Mouse (Mus musculus) cerebellum, postnatal 14 days (tissue): ENCODE results near the gene Rhox2e.
"Not testable (repeated sequence)": the region's sequence is repeated elsewhere in the genome, so short reads cannot be mapped to it uniquely, and the experiment has no call there.

ENCODE experiments used
- DNase-seq, 2 experiments: peaks; one replicate each; pipeline ENCODE4 v3.0.0; 2021; ENCODE audit warnings: mixed read lengths in 2 of 2

Gene Rhox2e

DNA sequence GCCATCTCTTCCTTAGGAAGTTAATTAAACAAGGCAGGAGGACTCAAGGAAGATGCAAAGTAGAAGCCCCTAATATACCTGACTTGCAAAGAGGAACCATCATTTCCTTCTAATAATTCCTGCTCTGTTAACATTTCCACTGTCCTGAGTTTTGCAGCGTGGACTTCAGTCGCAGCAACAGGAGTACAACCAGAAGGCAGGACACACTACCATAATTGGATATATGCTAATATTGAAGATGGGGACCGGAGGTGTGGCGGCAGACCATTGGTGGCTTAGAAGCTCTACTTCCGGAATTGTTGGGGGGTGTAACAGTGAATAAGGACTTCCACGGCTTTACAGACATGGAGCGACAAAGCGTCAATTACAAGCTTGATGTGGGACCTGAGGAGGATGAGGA, at the start of gene Rhox2e:
Gene Rhox2e (plus strand): TSS at position 301 of the 400 bp plus-strand sequence.
- DNase-seq = not testable (repeated sequence)

DNA sequence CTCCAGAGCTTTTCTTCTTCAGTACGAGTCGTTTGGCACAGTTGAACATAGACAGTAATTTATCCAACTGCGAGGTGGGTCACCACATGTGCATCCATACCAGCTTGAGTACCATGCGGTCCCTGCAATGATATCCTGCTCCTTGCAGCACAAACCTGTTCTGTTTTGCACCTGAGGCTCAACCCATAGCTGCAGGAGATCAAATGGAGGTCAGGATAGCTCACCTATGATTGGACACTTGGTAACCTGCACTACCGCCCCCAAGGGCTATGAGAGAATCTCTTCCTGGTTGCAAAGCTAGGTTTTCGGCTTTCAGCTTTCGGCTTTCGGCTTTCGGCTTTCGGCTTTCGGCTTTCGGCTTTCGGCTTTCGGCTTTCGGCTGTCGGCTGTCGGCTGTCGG, 16.2 kb upstream of the Rhox2e start, which contains the start of gene Rhox4d:
Gene Rhox4d (plus strand): TSS at position 301 of the 400 bp plus-strand sequence.
- not testable (repeated sequence) for DNase-seq

DNA sequence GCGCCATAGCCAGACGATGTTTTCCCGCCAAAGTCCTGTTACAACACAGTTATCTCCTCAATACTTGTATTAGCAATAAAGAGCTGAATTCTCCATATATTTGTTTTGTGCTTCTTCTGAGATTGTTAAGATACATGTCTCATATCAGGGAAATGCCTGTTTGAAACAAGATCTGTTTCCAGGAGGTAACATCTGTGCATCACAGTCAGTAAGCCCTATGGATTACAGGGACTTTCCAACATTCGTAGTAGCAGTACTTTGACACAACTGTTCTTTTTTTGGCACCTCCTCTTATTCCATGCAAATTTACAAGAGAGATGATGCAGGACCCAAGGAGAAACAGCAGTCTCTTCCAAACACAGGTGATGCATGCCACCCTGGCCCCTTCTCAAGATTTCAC, 11.5 kb downstream of the Rhox2e start, which contains the start of gene Rhox3e:
Gene Rhox3e (plus strand): TSS at position 301 of the 400 bp plus-strand sequence.
- not testable (repeated sequence) for DNase-seq

DNA sequence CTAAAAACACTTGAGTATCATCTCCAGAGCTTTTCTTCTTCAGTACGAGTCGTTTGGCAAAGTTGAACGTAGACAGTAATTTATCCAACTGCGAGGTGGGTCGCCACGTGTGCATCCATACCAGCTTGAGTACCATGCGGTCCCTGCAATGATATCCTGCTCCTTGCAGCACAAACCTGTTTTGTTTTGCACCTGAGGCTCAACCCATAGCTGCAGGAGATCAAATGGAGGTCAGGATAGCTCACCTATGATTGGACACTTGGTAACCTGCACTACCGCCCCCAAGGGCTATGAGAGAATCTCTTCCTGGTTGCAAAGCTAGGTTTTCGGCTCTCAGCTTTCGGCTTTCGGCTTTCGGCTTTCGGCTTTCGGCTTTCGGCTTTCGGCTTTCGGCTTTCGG, 26.9 kb downstream of the Rhox2e start, which contains the start of gene Rhox4e:
Gene Rhox4e (plus strand): TSS at position 301 of the 400 bp plus-strand sequence.
- DNase-seq = not testable (repeated sequence)

DNA sequence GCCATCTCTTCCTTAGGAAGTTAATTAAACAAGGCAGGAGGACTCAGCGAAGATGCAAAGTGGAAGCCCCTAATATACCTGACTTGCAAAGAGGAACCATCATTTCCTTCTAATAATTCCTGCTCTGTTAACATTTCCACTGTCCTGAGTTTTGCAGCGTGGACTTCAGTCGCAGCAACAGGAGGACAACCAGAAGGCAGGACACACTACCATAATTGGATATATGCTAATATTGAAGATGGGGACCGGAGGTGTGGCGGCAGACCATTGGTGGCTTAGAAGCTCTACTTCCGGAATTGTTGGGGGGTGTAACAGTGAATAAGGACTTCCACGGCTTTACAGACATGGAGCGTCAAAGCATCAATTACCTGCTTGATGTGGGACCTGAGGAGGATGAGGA, 40.9 kb downstream of the Rhox2e start, which contains the start of gene Rhox2f:
Gene Rhox2f (plus strand): TSS at position 301 of the 400 bp plus-strand sequence.
- DNase-seq = not testable (repeated sequence)

DNA sequence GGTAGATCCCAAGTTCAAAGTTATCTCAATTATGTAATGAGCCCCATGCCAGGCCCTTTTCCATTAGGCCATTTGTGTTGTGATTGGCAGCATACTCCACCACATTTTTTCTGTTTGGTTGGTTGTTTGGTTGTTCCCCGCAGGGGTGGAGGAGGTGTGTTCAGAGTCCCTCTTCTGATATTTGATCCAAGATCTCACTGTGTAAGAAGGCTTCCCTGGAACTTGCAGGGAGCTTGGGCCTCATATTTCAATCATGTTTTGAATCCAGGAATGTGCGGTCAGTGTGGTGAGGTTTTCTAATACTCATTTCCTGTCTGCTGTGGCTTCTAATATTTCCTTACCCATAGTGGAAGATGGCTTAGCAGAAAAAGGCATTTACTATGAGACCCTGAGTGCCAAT, 42.4 kb downstream of the Rhox2e start:
- DNase-seq = not testable (repeated sequence)

DNA sequence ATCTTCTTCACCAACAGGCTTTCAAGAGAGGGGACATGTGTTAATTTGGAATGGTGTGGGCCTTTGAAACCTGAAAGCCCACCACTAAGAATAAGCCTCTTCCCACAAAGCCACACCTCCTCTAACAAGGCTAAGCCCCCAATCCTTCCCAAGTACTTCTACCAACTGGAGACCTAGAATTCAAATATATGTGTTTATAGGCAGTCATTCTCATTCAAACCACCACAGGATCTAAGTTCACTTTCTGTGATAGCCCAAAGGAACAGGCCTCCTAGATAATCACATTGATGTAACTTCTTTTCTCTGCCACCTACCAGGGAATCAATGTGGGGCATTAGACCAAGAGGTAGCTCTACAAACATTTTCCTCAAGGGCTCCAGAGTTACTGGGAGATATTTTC, 50.4 kb downstream of the Rhox2e start, which contains the start of gene Rhox3f:
Gene Rhox3f (plus strand): TSS at position 301 of the 400 bp plus-strand sequence.
- not testable (repeated sequence) for DNase-seq
